Mouse (Mus musculus): ENCODE data around the gene Hist1h3h. TPM values are rescaled to one million over a fixed set of nuclear protein-coding genes. Genes with fewer than 3 reads are reported as not detected.
"Not testable (repeated sequence)": the region's sequence is repeated elsewhere in the genome, so short reads cannot be mapped to it uniquely, and the experiment has no call there.

Gene Hist1h3h
- polyA plus RNA-seq, 1 experiment from 2014 or later: 3.7 TPM

- Histone ChIP-seq H3K36me3 (0 out of 2 replicates have a peak, but pooled peaks cover 2% of the 10 kb centered on the region), H3K4me3 (no peak overlapping the region), H3K4me1 (peaks cover 4% of the 10 kb centered on the region; the same call in 1 of the 2 replicates), H3K27ac (no peak overlapping the region), H3K9me3 (no peaks in the 10 kb centered on the region), H3K27me3 (ENCODE audit: insufficient read depth, poor library complexity, severe bottlenecking) (no peaks in the 10 kb centered on the region)
- 82% methylated on average over 1 of the region's 1 CpGs for WGBS
- DNase-seq (ENCODE audit: low spot score): no peak
These were observed 27.5 kb downstream of the Hist1h3h start for GRCm38 (mm10) chr13:21745006-21745405.

- H3K27ac ChIP-seq: peak overlapping the region; percentile 89
- 7% methylated on average over 5 of the region's 5 CpGs for WGBS
These were observed 32.1 kb downstream of the Hist1h3h start for GRCm38 (mm10) chr13:21749387-21750158.

GRCm38 (mm10) chr13:21750159-21751017 lies 32.9 kb downstream of the Hist1h3h start, which contains the start of gene Hist1h4k:
Gene Hist1h4k, minus strand, starts transcription at chr13:21750505.
- peak; percentile 96 for DNase-seq (ENCODE audit: low spot score)
- peak within 1 kb of the TSS; percentile 89 for H3K27ac ChIP-seq
- under 1% methylated on average over 53 of the region's 56 CpGs for WGBS
- not testable (repeated sequence) for H3K36me3 ChIP-seq; H3K9me3 ChIP-seq; H3K27me3 ChIP-seq (ENCODE audit: insufficient read depth, poor library complexity, severe bottlenecking)
- H3K4me1 ChIP-seq: peaks cover 17% of the 10 kb centered on the region; the same call in 1 of the 2 replicates
- peak within 1 kb of the TSS; percentile 62 for H3K4me3 ChIP-seq

More at GRCm38 (mm10) chr13:21749387-21750158, 32.1 kb downstream of the Hist1h3h start:
- Histone ChIP-seq H3K4me3 (peak overlapping the region; percentile 62), H3K4me1 (peaks cover 17% of the 10 kb centered on the region; the same call in 1 of the 2 replicates), H3K9me3 (no peaks in the 10 kb centered on the region), H3K27me3 (ENCODE audit: insufficient read depth, poor library complexity, severe bottlenecking) (no peaks in the 10 kb centered on the region), H3K36me3 (0 out of 2 replicates have a peak, but pooled peaks cover 2% of the 10 kb centered on the region)
- DNase-seq (ENCODE audit: low spot score): peak; percentile 77

- Histone ChIP-seq H3K27me3 (ENCODE audit: insufficient read depth, poor library complexity, severe bottlenecking) (no peaks in the 10 kb centered on the region), H3K27ac (peak overlapping the region; percentile 89), H3K9me3 (no peaks in the 10 kb centered on the region), H3K4me3 (no peak overlapping the region), H3K4me1 (peaks cover 17% of the 10 kb centered on the region; the same call in 1 of the 2 replicates), H3K36me3 (0 out of 2 replicates have a peak, but pooled peaks cover 2% of the 10 kb centered on the region)
- no peak for DNase-seq (ENCODE audit: low spot score)
These were observed 34.0 kb downstream of the Hist1h3h start for GRCm38 (mm10) chr13:21751417-21751816.

GRCm38 (mm10) chr13:21751827-21752226 lies 34.4 kb downstream of the Hist1h3h start:
- H3K4me1 ChIP-seq: peaks cover 17% of the 10 kb centered on the region; the same call in 1 of the 2 replicates
- WGBS: 44% methylated on average over 3 of the region's 3 CpGs

GRCm38 (mm10) chr13:21752356-21752755 lies 34.9 kb downstream of the Hist1h3h start:
- H3K36me3 ChIP-seq: 0 out of 2 replicates have a peak, but pooled peaks cover 1% of the 10 kb centered on the region
- 42% methylated on average over 3 of the region's 3 CpGs for WGBS
- peak overlapping the region; percentile 89 for H3K27ac ChIP-seq
- peak overlapping the region; percentile 55 for H3K4me3 ChIP-seq
- H3K27me3 ChIP-seq (ENCODE audit: insufficient read depth, poor library complexity, severe bottlenecking): no peaks in the 10 kb centered on the region
- H3K4me1 ChIP-seq: peaks cover 17% of the 10 kb centered on the region; the same call in 1 of the 2 replicates
- no peaks in the 10 kb centered on the region for H3K9me3 ChIP-seq
- no peak for DNase-seq (ENCODE audit: low spot score)

More at GRCm38 (mm10) chr13:21751827-21752226, 34.4 kb downstream of the Hist1h3h start:
- Histone ChIP-seq H3K36me3 (0 out of 2 replicates have a peak, but pooled peaks cover 2% of the 10 kb centered on the region), H3K4me3 (peak overlapping the region; percentile 55; the same call in 1 of the 2 replicates), H3K27me3 (ENCODE audit: insufficient read depth, poor library complexity, severe bottlenecking) (no peaks in the 10 kb centered on the region), H3K27ac (peak overlapping the region; percentile 89), H3K9me3 (no peaks in the 10 kb centered on the region)
- no peak for DNase-seq (ENCODE audit: low spot score)

- DNase-seq (ENCODE audit: low spot score): no peak
These were observed 35.6 kb downstream of the Hist1h3h start for GRCm38 (mm10) chr13:21753051-21753523.

GRCm38 (mm10) chr13:21753524-21754285 lies 36.2 kb downstream of the Hist1h3h start, which contains the start of the genes Hist1h2ak and Hist1h2bn:
Gene Hist1h2ak, minus strand, starts transcription at chr13:21753827.
Gene Hist1h2bn, plus strand, starts transcription at chr13:21754123.
- DNase-seq (ENCODE audit: low spot score): peak; percentile 93
- H3K27ac ChIP-seq: peak within 1 kb of the TSS; percentile 89
- H3K4me1 ChIP-seq: peaks cover 17% of the 10 kb centered on the region; the same call in 1 of the 2 replicates
- not testable (repeated sequence) for H3K36me3 ChIP-seq; H3K27me3 ChIP-seq (ENCODE audit: insufficient read depth, poor library complexity, severe bottlenecking); H3K9me3 ChIP-seq
- peak within 1 kb of the TSS; percentile 60 for H3K4me3 ChIP-seq
- 0% methylated on average over 48 of the region's 50 CpGs for WGBS

More at GRCm38 (mm10) chr13:21753051-21753523, 35.6 kb downstream of the Hist1h3h start:
- H3K4me3 ChIP-seq: peak overlapping the region; percentile 55
- H3K27me3 ChIP-seq (ENCODE audit: insufficient read depth, poor library complexity, severe bottlenecking): no peaks in the 10 kb centered on the region
- H3K9me3 ChIP-seq: no peaks in the 10 kb centered on the region
- 4% methylated on average over 10 of the region's 10 CpGs for WGBS
- H3K27ac ChIP-seq: peak overlapping the region; percentile 89
- peaks cover 17% of the 10 kb centered on the region; the same call in 1 of the 2 replicates for H3K4me1 ChIP-seq
- H3K36me3 ChIP-seq: no peaks in the 10 kb centered on the region

GRCm38 (mm10) chr13:21754294-21755001 lies 37.0 kb downstream of the Hist1h3h start:
- H3K27me3 ChIP-seq (ENCODE audit: insufficient read depth, poor library complexity, severe bottlenecking); H3K36me3 ChIP-seq; H3K9me3 ChIP-seq: not testable (repeated sequence)
- Histone ChIP-seq H3K27ac (peak overlapping the region; percentile 83), H3K4me3 (peak overlapping the region; percentile 60), H3K4me1 (peaks cover 17% of the 10 kb centered on the region; the same call in 1 of the 2 replicates)
- under 1% methylated on average over 23 of the region's 26 CpGs for WGBS
- peak; percentile 86 for DNase-seq (ENCODE audit: low spot score)

GRCm38 (mm10) chr13:21755707-21756106 lies 38.2 kb downstream of the Hist1h3h start:
- Histone ChIP-seq H3K9me3 (no peaks in the 10 kb centered on the region), H3K36me3 (no peaks in the 10 kb centered on the region), H3K27me3 (ENCODE audit: insufficient read depth, poor library complexity, severe bottlenecking) (no peaks in the 10 kb centered on the region), H3K4me3 (peak overlapping the region; percentile 60), H3K4me1 (peaks cover 17% of the 10 kb centered on the region; the same call in 1 of the 2 replicates), H3K27ac (no peak overlapping the region)
- no peak for DNase-seq (ENCODE audit: low spot score)
- 86% methylated on average over 1 of the region's 1 CpGs for WGBS
